Mouse (Mus musculus) heart, embryonic 14.5 days (tissue): ENCODE results near the gene Cfap73. TPM values are rescaled to one million over a fixed set of nuclear protein-coding genes. Genes with fewer than 3 reads are reported as not detected.

ENCODE experiments used
- ATAC-seq: fragments of 200-750 bp; cut with Nextera tagmentation; 2 replicates; pipeline ENCODE4 v1.8.0; 2017; ENCODE audit warnings: low read depth, moderate TSS enrichment; ENCODE audit not compliant: insufficient number of reproducible peaks, insufficient read depth, low FRiP score
- H3K27ac ChIP-seq, 2 experiments: fragments of 200-500 bp in 1 of 2; fragments of 300-500 bp in 1 of 2; sonication (generic) in 1 of 2; replicated peaks in 1 of 2; 2 replicates each; pipeline ENCODE4 v1.5.1; 2012 to 2014; ENCODE audit warnings: low read depth in 2 of 2, low read length in 2 of 2, control low read depth in 1 of 2, mild to moderate bottlenecking in 1 of 2, mixed read lengths in 1 of 2; ENCODE audit not compliant: control insufficient read depth in 1 of 2, insufficient read depth in 1 of 2
- H3K27me3 ChIP-seq: fragments of 300-500 bp; sonication (generic); 2 replicates; pipeline ENCODE4 v1.6.1; 2014; ENCODE audit warnings: mild to moderate bottlenecking, low read length, control low read depth; ENCODE audit not compliant: control insufficient read depth, insufficient read depth
- H3K36me3 ChIP-seq: fragments of 300-500 bp; sonication (generic); 2 replicates; pipeline ENCODE4 v1.6.1; 2014; ENCODE audit warnings: mild to moderate bottlenecking, control low read depth, low read length, mixed read lengths; ENCODE audit not compliant: control insufficient read depth, insufficient read depth
- H3K4me1 ChIP-seq, 2 experiments: fragments of 200-500 bp in 1 of 2; fragments of 300-500 bp in 1 of 2; sonication (generic) in 1 of 2; 2 replicates each; pipeline ENCODE4 v1.6.1; 2012 to 2014; ENCODE audit warnings: low read length in 2 of 2, control low read depth in 1 of 2, mixed read lengths in 1 of 2; ENCODE audit not compliant: control insufficient read depth in 2 of 2, insufficient read depth in 2 of 2
- H3K4me2 ChIP-seq: fragments of 300-500 bp; sonication (generic); 2 replicates; pipeline ENCODE4 v1.6.1; 2014; ENCODE audit warnings: mild to moderate bottlenecking, low read length
- H3K4me3 ChIP-seq, 2 experiments: fragments of 200-500 bp in 1 of 2; fragments of 300-500 bp in 1 of 2; sonication (generic) in 1 of 2; 2 replicates each; pipeline ENCODE4 v1.5.1; 2012 to 2014; ENCODE audit warnings: low read length in 2 of 2, mild to moderate bottlenecking in 2 of 2, control low read depth in 1 of 2, low read depth in 1 of 2, moderate library complexity in 1 of 2; ENCODE audit not compliant: control insufficient read depth in 1 of 2, insufficient read depth in 1 of 2
- H3K9ac ChIP-seq: fragments of 300-500 bp; sonication (generic); 2 replicates; pipeline ENCODE4 v1.6.1; 2014; ENCODE audit warnings: mild to moderate bottlenecking, low read length
- H3K9me3 ChIP-seq: fragments of 300-500 bp; sonication (generic); 2 replicates; pipeline ENCODE4 v1.6.1; 2016; ENCODE audit warnings: low read length, control low read depth; ENCODE audit not compliant: control insufficient read depth
- WGBS: fragments of 180-500 bp; shearing (Covaris S2); extraction: QIAGEN DNeasy Blood & Tissue Kit; methylation state at CpG from one replicate; pipeline ENCODE4 v1.1.7; 2014; 5-methylcytosine and 5-hydroxymethylcytosine counted together
- polyA plus RNA-seq: library from polyadenylated mRNA; unstranded; fragments of >200 nt; fragmentation: Nextera tagmentation; extraction: Ambion mirVana; gene quantifications from 2 replicates; pipeline ENCODE4 v1.2.1, GENCODE M21; 2014

Cfap73 gene
- polyA plus RNA-seq, 1 experiment from 2014 or later: not detected

- no peak for ATAC-seq
- no peak overlapping the region for H3K4me3 ChIP-seq
- H3K36me3 ChIP-seq: no peaks in the 10 kb centered on the region
- no peak overlapping the region for H3K4me2 ChIP-seq
- H3K9me3 ChIP-seq: no peaks in the 10 kb centered on the region
- peaks cover 4% of the 10 kb centered on the region; the same call in 1 of the 2 replicates for H3K27me3 ChIP-seq
- no peaks in the 10 kb centered on the region for H3K4me1 ChIP-seq
- WGBS: 3% methylated on average over 12 of the region's 12 CpGs
- H3K27ac ChIP-seq: no peak overlapping the region
- H3K9ac ChIP-seq: no peak overlapping the region
Observed at GRCm38 (mm10) chr5:120673626-120674025, 39.6 kb upstream of the Cfap73 start.

GRCm38 (mm10) chr5:120671865-120672264 lies 37.8 kb upstream of the Cfap73 start:
- no peaks in the 10 kb centered on the region for H3K4me1 ChIP-seq
- H3K36me3 ChIP-seq: no peaks in the 10 kb centered on the region
- H3K9me3 ChIP-seq: no peaks in the 10 kb centered on the region
- ATAC-seq: no peak
- no peak overlapping the region for H3K27ac ChIP-seq
- H3K9ac ChIP-seq: no peak overlapping the region
- H3K4me3 ChIP-seq: no peak overlapping the region
- no peak overlapping the region for H3K4me2 ChIP-seq
- 71% methylated on average over 3 of the region's 3 CpGs for WGBS
- H3K27me3 ChIP-seq: peaks cover 4% of the 10 kb centered on the region; the same call in 1 of the 2 replicates

GRCm38 (mm10) chr5:120670132-120670531 lies 36.1 kb upstream of the Cfap73 start:
- Histone ChIP-seq H3K36me3 (no peaks in the 10 kb centered on the region), H3K9me3 (no peaks in the 10 kb centered on the region), H3K4me3 (no peak overlapping the region), H3K4me2 (no peak overlapping the region), H3K27ac (no peak overlapping the region), H3K9ac (no peak overlapping the region), H3K4me1 (no peaks in the 10 kb centered on the region), H3K27me3 (peaks cover 8% of the 10 kb centered on the region)
- 87% methylated on average over 7 of the region's 7 CpGs for WGBS
- no peak for ATAC-seq

GRCm38 (mm10) chr5:120668761-120669160 lies 34.7 kb upstream of the Cfap73 start:
- ATAC-seq: no peak
- Histone ChIP-seq H3K4me1 (no peaks in the 10 kb centered on the region), H3K9me3 (no peaks in the 10 kb centered on the region), H3K27me3 (peaks cover 8% of the 10 kb centered on the region), H3K36me3 (no peaks in the 10 kb centered on the region), H3K9ac (no peak overlapping the region), H3K27ac (no peak overlapping the region), H3K4me3 (no peak overlapping the region), H3K4me2 (no peak overlapping the region)
- 74% methylated on average over 7 of the region's 7 CpGs for WGBS

GRCm38 (mm10) chr5:120664888-120665287 lies 30.9 kb upstream of the Cfap73 start:
- Histone ChIP-seq H3K27me3 (peaks cover 10% of the 10 kb centered on the region), H3K4me3 (no peak overlapping the region), H3K36me3 (no peaks in the 10 kb centered on the region), H3K9ac (no peak overlapping the region), H3K9me3 (no peaks in the 10 kb centered on the region), H3K27ac (no peak overlapping the region), H3K4me1 (no peaks in the 10 kb centered on the region), H3K4me2 (no peak overlapping the region)
- WGBS: 58% methylated on average over 2 of the region's 2 CpGs
- no peak for ATAC-seq

GRCm38 (mm10) chr5:120660816-120661215 lies 26.8 kb upstream of the Cfap73 start:
- Histone ChIP-seq H3K9ac (no peak overlapping the region), H3K36me3 (no peaks in the 10 kb centered on the region), H3K9me3 (no peaks in the 10 kb centered on the region), H3K4me2 (no peak overlapping the region), H3K27me3 (peaks cover 2% of the 10 kb centered on the region; the same call in 1 of the 2 replicates), H3K4me1 (no peaks in the 10 kb centered on the region), H3K27ac (no peak overlapping the region), H3K4me3 (no peak overlapping the region)
- 54% methylated on average over 5 of the region's 5 CpGs for WGBS
- no peak for ATAC-seq

GRCm38 (mm10) chr5:120656281-120656751 lies 22.3 kb upstream of the Cfap73 start:
- H3K27ac ChIP-seq: no peak overlapping the region
- H3K4me2 ChIP-seq: no peak overlapping the region
- WGBS: 76% methylated on average over 12 of the region's 12 CpGs
- H3K4me1 ChIP-seq: no peaks in the 10 kb centered on the region
- H3K36me3 ChIP-seq: no peaks in the 10 kb centered on the region
- H3K27me3 ChIP-seq: peaks cover 10% of the 10 kb centered on the region; the same call in 1 of the 2 replicates
- H3K4me3 ChIP-seq: no peak overlapping the region
- H3K9me3 ChIP-seq: no peaks in the 10 kb centered on the region
- H3K9ac ChIP-seq: no peak overlapping the region
- ATAC-seq: no peak

- Histone ChIP-seq H3K4me2 (no peak overlapping the region), H3K9me3 (no peaks in the 10 kb centered on the region), H3K27ac (no peak overlapping the region), H3K4me1 (peaks cover 2 to 7% of the 10 kb centered on the region in 2 experiments), H3K4me3 (no peak overlapping the region), H3K9ac (no peak overlapping the region), H3K36me3 (no peaks in the 10 kb centered on the region), H3K27me3 (peaks cover 30% of the 10 kb centered on the region)
- no peak for ATAC-seq
- 81% methylated on average over 2 of the region's 2 CpGs for WGBS
Observed at GRCm38 (mm10) chr5:120653873-120654272, 19.8 kb upstream of the Cfap73 start.
